Mouse (Mus musculus) cortical plate, adult 2 months (tissue): ENCODE measurements around the gene Cfap73.

Experiments used
- CTCF ChIP-seq: fragments of 200-500 bp; IDR thresholded peaks from 2 replicates; pipeline ENCODE4 v1.5.1; 2011; ENCODE audit warnings: mild to moderate bottlenecking, control low read depth, low read length; ENCODE audit not compliant: insufficient read depth; ENCODE audit errors: extremely low read depth
- POLR2A ChIP-seq: fragments of 200-500 bp; IDR thresholded peaks from 2 replicates; pipeline ENCODE4 v1.6.1; 2011; ENCODE audit warnings: mild to moderate bottlenecking, low read length, control low read depth; ENCODE audit not compliant: insufficient read depth; ENCODE audit errors: extremely low read depth

DNA sequence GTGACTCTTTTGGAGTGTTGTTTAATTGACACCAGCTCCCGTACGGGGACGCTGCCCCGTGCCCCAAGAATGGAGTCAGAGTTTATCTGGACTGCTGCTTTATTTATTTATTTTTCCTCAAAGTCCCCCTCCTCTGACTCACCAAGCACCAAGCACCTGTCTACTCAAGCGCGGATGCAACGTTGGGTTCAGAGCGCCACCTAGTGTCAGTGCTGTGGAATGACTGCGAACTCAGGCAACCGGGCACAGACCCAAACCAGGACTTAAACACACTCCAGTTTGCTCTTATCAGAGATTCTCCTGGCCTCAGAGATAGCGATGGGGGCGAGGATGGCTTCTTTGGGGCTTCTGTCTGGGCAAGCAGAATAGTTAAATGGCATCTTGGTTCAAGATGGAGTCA lies 39.6 kb upstream of the Cfap73 start:
- no peak for TF ChIP-seq POLR2A
- peak; percentile 99 for TF ChIP-seq CTCF
